Mouse (Mus musculus) forebrain, embryonic 16.5 days (tissue): ENCODE results near the gene Asic1. TPM values are rescaled to one million over a fixed set of nuclear protein-coding genes. Genes with fewer than 3 reads are reported as not detected.
A peak's percentile ranks its signal among the peaks of the same experiment; 100 is the strongest.

Source experiments
- ATAC-seq: fragments of 200-750 bp; cut with Nextera tagmentation; 2 replicates; pipeline ENCODE4 v1.8.0; 2017; ENCODE audit warnings: mild to moderate bottlenecking, moderate library complexity
- H3K27ac ChIP-seq: fragments of 300-500 bp; sonication (generic); 2 replicates; pipeline ENCODE4 v1.5.1; 2014; ENCODE audit warnings: low read length, control low read depth
- H3K27me3 ChIP-seq: fragments of 300-500 bp; sonication (generic); replicated peaks from 2 replicates; pipeline ENCODE4 v1.6.1; 2014; ENCODE audit warnings: low read length; ENCODE audit not compliant: control insufficient read depth, insufficient read depth
- H3K36me3 ChIP-seq: fragments of 300-500 bp; sonication (generic); 2 replicates; pipeline ENCODE4 v1.6.1; 2014; ENCODE audit not compliant: control insufficient read depth, insufficient read depth
- H3K4me1 ChIP-seq: fragments of 300-500 bp; sonication (generic); replicated peaks from 2 replicates; pipeline ENCODE4 v1.6.1; 2014; ENCODE audit warnings: low read length; ENCODE audit not compliant: control insufficient read depth, insufficient read depth
- H3K4me2 ChIP-seq: fragments of 300-500 bp; sonication (generic); 2 replicates; pipeline ENCODE4 v1.6.1; 2014; ENCODE audit warnings: mild to moderate bottlenecking, low read length, control low read depth
- H3K4me3 ChIP-seq: fragments of 300-500 bp; sonication (generic); replicated peaks from 2 replicates; pipeline ENCODE4 v1.5.1; 2014; ENCODE audit warnings: mild to moderate bottlenecking, low read length, control low read depth
- H3K9ac ChIP-seq: fragments of 300-500 bp; sonication (generic); replicated peaks from 2 replicates; pipeline ENCODE4 v1.6.1; 2014; ENCODE audit warnings: low read depth, low read length, control low read depth
- H3K9me3 ChIP-seq: fragments of 300-500 bp; sonication (generic); 2 replicates; pipeline ENCODE4 v1.6.1; 2016; ENCODE audit warnings: low read length; ENCODE audit not compliant: control insufficient read depth
- WGBS: fragments of 180-500 bp; shearing (Covaris S2); extraction: QIAGEN DNeasy Blood & Tissue Kit; methylation state at CpG from one replicate; pipeline ENCODE4 v1.1.7; 2014; 5-methylcytosine and 5-hydroxymethylcytosine counted together
- polyA plus RNA-seq: library from polyadenylated mRNA; unstranded; fragments of >200 nt; fragmentation: Nextera tagmentation; extraction: Ambion mirVana; gene quantifications from 2 replicates; pipeline ENCODE4 v1.2.1, GENCODE M21; 2015

The Asic1 gene
- polyA plus RNA-seq = 26.2 and 37.4 TPM in 2 replicates

DNA sequence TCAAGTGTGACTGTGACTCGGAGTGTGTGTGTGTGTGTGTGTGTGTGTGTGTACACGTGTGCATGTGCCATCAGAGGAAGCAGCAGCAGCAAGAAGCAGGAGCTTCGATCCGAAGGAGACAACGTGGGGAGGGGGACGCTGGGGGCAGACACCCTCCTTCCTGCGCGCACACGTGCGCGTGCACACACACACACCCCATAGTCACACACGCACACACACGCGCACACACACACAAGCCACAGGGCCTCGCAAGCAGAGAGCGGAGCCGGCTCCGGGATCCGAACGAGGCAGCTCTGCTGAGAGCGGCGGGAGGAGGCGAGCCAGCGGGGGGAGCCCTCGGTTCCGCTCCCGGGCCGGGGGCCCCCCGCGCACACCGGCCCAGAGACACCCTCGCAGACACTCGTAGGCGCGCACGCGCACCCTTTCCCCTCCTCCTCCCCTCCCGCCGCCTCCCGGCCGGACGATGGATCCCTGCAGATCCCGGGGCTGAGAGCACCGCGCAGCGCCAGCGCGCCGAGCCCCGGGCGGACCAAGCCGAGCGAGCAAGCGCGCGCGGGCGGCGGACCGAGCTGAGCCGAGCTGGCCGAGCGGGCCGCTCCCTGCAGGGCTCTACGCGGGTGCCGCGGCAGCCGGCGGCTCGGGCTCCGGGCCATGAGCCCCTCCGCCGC is at the start of gene Asic1:
TSS of gene Asic1 (plus strand) at position 215 of the 668 bp plus-strand sequence.
- Histone ChIP-seq H3K27ac (peak within 1 kb of the TSS; percentile 86), H3K4me2 (peak within 1 kb of the TSS; percentile 62), H3K4me1 (peaks cover 51% of the 10 kb centered on the region), H3K9ac (peak within 1 kb of the TSS; percentile 90), H3K9me3 (no peaks in the 10 kb centered on the region), H3K36me3 (no peaks in the 10 kb centered on the region), H3K27me3 (no peaks in the 10 kb centered on the region), H3K4me3 (peak within 1 kb of the TSS; percentile 73)
- peak; percentile 67 for ATAC-seq
- under 1% methylated on average over 59 of the region's 74 CpGs for WGBS

DNA sequence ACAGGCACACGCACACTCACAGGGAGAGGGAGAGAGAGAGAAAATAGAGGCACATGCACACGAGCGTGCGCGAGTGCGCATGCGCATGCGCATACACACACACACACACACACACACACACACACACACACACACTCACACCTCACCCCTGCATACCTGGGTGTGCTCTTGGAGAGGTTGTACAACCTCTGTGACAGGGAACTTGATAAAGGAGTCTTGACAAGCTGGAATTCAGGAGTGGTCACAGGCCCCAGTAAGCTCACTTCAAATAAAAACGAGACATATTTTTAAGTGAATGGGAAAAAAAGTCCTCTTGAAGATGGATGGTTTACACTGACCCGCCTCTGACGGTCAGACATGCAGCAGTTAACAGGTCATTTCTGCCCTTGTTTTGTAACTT is 48.1 kb upstream of the Asic1 start:
- no peak for ATAC-seq
- Histone ChIP-seq H3K36me3 (peaks cover 7% of the 10 kb centered on the region; the same call in 1 of the 2 replicates), H3K4me2 (no peak overlapping the region), H3K4me1 (peaks cover 4% of the 10 kb centered on the region; the same call in 1 of the 2 replicates), H3K9me3 (no peaks in the 10 kb centered on the region), H3K4me3 (no peak overlapping the region), H3K27ac (no peak overlapping the region), H3K9ac (no peak overlapping the region), H3K27me3 (no peaks in the 10 kb centered on the region)
- 95% methylated on average over 11 of the region's 11 CpGs for WGBS

DNA sequence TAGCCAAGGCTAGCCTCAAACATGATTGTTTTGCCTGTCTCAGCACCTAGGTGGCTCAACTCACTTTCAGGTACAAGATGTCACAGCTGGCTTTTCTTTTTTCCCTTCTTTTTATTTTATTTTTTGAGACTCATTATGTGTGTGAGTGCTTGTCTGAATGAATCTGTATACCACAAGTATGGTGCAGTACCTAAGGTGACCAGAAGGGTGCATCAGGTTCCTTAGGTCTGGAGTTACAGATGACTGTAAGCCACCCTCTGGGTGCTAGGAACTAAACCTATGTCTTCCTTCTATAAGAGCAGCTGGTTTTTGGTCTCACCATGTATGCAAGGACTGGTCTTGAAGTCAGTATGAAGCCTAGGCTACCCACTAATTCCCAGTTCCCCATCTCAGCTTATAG is 38.5 kb upstream of the Asic1 start:
- Histone ChIP-seq H3K4me1 (no peaks in the 10 kb centered on the region), H3K4me3 (no peak overlapping the region), H3K27ac (no peak overlapping the region), H3K27me3 (no peaks in the 10 kb centered on the region), H3K9ac (no peak overlapping the region), H3K9me3 (no peaks in the 10 kb centered on the region), H3K36me3 (peaks cover 16% of the 10 kb centered on the region), H3K4me2 (no peak overlapping the region)
- ATAC-seq = no peak

DNA sequence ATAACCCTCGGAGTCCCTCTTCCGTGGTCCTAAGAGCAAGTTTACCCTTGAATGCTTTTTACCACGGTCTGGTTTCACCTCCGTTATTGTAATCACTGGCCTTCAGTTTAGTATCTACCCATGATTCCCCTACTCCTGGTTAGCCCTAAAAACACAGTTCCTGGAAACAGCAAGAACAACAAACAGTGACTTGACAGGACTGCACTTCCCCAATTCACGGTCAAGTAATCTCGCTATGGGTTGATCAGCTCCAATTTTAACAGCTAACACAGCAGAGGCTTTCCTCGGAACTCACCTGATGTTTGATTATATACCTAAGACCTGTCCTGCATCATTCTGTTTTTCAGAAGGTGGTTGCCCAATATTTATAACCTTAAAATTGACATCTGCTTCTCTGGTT is 35.5 kb upstream of the Asic1 start:
- Histone ChIP-seq H3K27ac (no peak overlapping the region), H3K4me1 (peaks cover 7% of the 10 kb centered on the region; the same call in 1 of the 2 replicates), H3K36me3 (peaks cover 16% of the 10 kb centered on the region), H3K9me3 (no peaks in the 10 kb centered on the region), H3K9ac (no peak overlapping the region), H3K4me2 (no peak overlapping the region), H3K4me3 (no peak overlapping the region), H3K27me3 (no peaks in the 10 kb centered on the region)
- 92% methylated on average over 7 of the region's 7 CpGs for WGBS
- no peak for ATAC-seq

DNA sequence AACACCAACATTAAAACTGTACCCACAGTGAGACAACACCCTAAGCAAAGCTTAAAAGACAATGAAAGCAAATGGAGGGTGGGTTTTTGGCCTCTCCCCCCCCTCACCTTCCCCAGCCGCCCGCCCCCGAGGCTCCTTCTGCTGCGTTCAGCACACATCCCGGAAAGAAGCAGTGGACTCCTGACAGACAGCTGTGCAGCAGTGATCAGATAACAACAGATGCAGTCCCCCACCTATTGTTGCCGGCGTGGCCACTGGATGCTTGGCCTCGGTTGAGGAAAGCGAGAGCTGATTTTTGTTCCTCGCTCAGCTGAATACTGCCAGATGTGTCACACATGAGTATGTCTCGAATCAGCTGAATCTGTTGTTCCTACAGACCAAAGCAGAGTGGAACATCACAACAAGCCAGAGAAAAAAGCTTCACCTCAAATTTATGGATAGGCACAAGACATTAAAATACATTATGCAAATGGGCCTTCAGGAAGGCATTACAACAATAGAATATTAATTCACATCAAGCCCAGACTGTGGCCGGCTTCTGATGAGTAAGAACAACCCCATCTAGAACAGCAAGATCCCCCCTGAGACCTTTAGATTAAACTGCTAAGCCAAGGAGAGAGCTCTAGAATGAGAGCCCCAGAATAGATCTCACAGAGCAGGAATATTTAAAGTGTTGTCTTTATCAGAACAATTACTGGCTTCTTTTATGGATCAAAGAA is 32.6 kb upstream of the Asic1 start:
- Histone ChIP-seq H3K9ac (no peak overlapping the region), H3K4me3 (no peak overlapping the region), H3K36me3 (peaks cover under 1% of the 10 kb centered on the region; the same call in 1 of the 2 replicates), H3K9me3 (no peaks in the 10 kb centered on the region), H3K27ac (peak overlapping the region; percentile 76), H3K4me2 (no peak overlapping the region), H3K27me3 (no peaks in the 10 kb centered on the region), H3K4me1 (peaks cover 7% of the 10 kb centered on the region; the same call in 1 of the 2 replicates)
- ATAC-seq = peak; percentile 8; the same call in 1 of the 2 replicates
- WGBS = 67% methylated on average over 12 of the region's 12 CpGs

DNA sequence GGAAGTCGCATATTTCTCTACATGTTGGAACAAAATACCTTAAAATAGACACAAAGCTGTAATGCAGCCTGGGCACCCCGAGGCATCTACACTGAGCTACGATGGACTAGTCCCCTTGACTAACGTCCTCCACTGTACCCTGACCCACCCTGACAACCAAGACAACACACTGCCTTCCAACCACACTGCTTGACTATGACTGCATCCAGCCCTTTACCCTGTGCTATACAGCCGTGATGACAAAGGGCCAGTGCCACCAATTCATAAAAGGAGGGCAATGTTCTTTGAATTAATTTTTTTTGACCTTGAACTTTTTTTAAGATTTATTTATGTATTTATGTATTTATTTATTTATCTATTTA is 32.1 kb upstream of the Asic1 start:
- 73% methylated on average over 5 of the region's 5 CpGs for WGBS
- ATAC-seq = no peak

DNA sequence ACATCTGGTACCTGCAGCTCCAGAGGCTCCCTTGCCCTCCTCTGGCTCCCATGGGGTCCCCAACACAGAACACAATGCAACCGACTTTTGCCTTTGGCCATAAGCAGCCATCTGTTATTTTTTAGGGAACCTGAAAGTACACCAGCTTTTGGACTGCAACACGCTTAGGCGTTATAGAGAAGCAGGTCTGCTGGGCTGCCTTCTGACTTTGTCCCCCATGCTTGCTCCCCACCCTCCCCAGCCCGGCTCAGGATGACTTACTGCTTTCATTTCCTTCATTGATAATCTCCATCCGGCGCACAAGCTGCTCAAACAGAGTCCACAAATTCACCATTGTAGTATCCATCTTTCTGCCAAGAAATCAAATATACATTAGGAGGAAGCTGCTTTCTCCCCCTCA is 27.5 kb upstream of the Asic1 start:
- Histone ChIP-seq H3K4me3 (no peak overlapping the region), H3K4me2 (no peak overlapping the region), H3K27ac (no peak overlapping the region), H3K9ac (no peak overlapping the region), H3K27me3 (no peaks in the 10 kb centered on the region), H3K9me3 (no peaks in the 10 kb centered on the region), H3K4me1 (peaks cover 22% of the 10 kb centered on the region), H3K36me3 (no peaks in the 10 kb centered on the region)
- ATAC-seq = no peak
- 77% methylated on average over 6 of the region's 6 CpGs for WGBS

More for the DNA sequence above, 32.1 kb upstream of the Asic1 start:
- Histone ChIP-seq H3K27me3 (no peaks in the 10 kb centered on the region), H3K9ac (no peak overlapping the region), H3K4me3 (no peak overlapping the region), H3K4me2 (no peak overlapping the region), H3K27ac (peak overlapping the region; percentile 76), H3K36me3 (no peaks in the 10 kb centered on the region), H3K4me1 (peaks cover 9% of the 10 kb centered on the region; the same call in 1 of the 2 replicates), H3K9me3 (no peaks in the 10 kb centered on the region)

DNA sequence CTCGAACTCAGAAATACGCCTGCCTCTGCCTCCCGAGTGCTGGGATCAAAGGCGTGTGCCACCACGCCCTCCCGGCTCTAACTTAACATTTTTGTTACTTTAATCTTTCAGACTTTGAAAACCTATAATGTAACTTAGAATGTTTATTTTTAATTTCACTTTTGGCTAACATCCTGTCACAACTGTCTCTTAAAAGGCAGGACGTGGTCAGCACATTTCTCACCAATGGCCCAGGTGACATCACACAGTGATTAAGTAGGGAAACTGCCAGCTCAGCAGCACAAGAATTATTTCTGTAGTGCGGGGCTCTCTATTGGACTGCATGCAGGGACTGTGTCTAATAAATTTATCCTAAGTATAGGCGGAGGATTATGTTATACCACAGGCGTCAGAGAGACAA is 26.3 kb upstream of the Asic1 start:
- H3K4me2 ChIP-seq = no peak overlapping the region

DNA sequence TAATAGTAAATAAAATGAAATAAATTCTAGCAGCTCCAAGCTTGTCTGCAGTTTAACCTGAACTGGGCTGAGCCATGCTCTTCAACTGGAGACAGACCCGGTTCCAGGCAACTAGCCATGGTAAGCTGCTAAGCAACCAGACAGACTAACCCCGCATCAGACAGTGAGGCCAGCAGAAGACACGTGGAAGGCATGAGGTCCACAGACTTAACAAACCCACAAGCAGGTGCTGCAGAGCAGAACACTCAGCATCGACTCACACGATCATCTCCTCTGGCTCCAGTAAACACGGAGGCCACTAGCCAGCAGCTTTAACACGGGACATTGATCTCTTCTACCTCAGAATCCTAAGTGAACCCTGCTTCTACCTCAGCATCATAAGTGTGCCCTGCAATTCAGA is 25.4 kb upstream of the Asic1 start:
- WGBS = 45% methylated on average over 7 of the region's 7 CpGs
- H3K9me3 ChIP-seq = no peaks in the 10 kb centered on the region
- H3K4me3 ChIP-seq = no peak overlapping the region
- ATAC-seq = peak; percentile 51; the same call in 1 of the 2 replicates
- H3K4me1 ChIP-seq = peaks cover 35% of the 10 kb centered on the region
- no peaks in the 10 kb centered on the region for H3K36me3 ChIP-seq
- peak overlapping the region; percentile 2; the same call in 1 of the 2 replicates for H3K9ac ChIP-seq
- no peak overlapping the region for H3K27ac ChIP-seq
- no peaks in the 10 kb centered on the region for H3K27me3 ChIP-seq
- peak overlapping the region; percentile 11 for H3K4me2 ChIP-seq

More for the DNA sequence above, 26.3 kb upstream of the Asic1 start:
- Histone ChIP-seq H3K9me3 (no peaks in the 10 kb centered on the region), H3K9ac (no peak overlapping the region), H3K27ac (no peak overlapping the region), H3K27me3 (no peaks in the 10 kb centered on the region), H3K36me3 (no peaks in the 10 kb centered on the region), H3K4me1 (peaks cover 26% of the 10 kb centered on the region), H3K4me3 (no peak overlapping the region)
- ATAC-seq = no peak
- WGBS = 72% methylated on average over 10 of the region's 10 CpGs
